Mouse (Mus musculus) layer of hippocampus, postnatal 10 days (tissue): ENCODE measurements at regions not wholly inside any gene's neighbourhood (a gene's known extent, or its start where the extent isn't known, plus 50 kb on each side); places are given as distances from the start of the nearest gene placed in this dataset.
"Not testable (repeated sequence)": the region's sequence is repeated elsewhere in the genome, so short reads cannot be mapped to it uniquely, and the experiment has no call there.

ENCODE experiments used
- DNase-seq, 2 experiments: peaks; one replicate each; pipeline ENCODE4 v3.0.0; 2021; ENCODE audit warnings: low spot score in 2 of 2

DNA sequence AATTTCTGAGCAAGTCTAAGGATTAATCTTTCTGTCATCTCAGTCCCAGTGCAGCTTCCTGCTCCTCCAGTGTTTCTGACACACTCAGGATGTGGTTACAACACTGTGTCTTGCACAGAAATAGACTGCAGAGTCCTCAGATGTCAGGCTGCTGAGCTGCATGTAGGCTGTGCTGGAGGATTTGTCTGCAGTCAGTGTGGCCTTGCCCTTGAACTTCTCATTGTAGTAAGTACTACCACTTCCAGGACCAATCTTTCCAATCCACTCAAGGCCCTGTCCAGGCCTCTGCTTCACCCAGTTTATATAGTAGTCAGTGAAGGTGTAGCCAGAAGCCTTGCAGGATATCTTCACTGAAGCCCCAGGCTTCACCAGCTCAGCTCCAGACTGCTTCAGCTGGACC, 185.8 kb upstream of the Zfp386 start:
- not testable (repeated sequence) for DNase-seq

DNA sequence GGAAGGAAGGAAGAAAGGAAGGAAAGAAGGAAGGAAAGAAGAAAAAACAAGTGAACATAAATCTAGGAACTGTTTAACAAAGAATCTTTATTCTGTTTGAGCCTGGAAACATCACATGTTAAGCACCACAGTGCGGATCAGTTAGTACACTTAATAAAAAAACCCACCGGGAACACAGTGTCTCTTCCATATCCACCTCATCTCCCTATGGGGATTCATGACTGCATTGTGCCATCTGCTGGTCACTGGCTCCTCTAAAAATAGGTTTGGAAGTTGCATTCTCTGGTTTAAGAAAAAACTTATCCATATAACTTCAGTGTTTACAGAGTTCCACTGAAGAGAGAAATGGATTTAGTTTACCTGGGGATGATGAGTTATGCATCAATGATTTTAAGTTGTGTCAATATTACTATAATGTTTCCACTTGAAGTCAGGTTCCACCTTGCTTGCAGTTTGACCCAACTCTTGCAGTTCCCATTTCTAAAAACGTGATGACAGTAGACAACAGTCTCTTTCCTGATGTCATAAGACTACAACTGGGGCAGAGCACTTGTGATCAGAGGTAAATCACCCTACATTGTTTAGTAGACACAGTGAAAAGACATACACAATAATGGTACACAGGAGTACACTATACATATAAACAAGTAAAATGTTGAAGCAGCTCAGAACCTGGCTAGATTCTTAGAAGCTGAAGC, 182.3 kb upstream of the Zfp386 start:
- DNase-seq, result not testable (repeated sequence)

DNA sequence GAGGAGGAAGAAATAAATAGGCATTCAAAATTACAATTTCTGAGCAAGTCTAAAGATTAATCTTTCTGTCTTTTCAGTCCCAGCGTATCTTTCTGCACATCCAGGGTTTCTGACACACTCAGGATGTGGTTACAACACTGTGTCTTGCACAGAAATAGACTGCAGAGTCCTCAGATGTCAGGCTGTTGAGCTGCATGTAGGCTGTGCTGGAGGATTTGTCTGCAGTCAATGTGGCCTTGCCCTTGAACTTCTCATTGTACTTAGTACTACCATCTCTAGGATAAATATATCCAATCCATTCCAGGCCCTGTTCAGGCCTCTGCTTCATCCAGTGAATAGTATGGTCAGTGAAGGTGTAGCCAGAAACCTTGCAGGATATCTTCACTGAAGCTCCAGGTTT, 178.9 kb upstream of the Zfp386 start:
- DNase-seq, result not testable (repeated sequence)

DNA sequence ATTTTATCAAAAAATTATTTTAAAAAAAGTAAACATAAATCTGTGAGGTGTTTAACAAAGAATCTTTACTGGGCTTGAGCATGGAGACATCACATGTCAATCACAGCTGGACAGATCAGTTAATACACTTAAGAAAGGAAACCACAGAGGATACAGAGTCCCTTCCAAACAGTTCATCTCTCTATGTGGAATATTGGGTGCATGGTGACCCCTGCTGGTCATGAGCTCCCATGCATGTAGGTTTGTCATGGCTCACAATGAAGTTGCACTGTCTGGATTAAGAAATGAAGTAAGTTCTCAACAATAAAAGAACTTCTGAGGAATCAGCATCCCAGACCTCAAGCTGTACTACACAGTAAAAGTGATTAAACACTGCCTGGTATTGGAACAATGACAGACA, 175.1 kb upstream of the Zfp386 start:
- not testable (repeated sequence) for DNase-seq

DNA sequence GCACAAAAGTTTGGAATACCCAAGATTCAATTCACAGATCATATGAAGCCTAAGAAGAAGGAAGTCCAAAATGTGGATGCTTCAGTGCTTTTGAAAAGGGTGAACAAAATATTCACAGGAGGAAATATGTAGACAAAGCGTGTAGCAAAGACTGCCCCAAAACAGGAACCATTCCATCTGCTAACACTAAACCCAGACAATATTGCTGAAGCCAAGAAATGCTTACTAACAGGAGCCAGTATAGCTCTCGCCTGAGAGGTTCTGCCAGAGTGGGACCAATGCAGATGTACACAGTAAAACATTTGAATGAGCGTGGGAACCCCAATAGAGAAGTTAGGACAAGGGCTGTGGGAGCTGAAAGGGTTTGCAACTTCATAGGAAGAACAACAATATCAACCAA, 173.5 kb upstream of the Zfp386 start:
- DNase-seq, result not testable (repeated sequence)

DNA sequence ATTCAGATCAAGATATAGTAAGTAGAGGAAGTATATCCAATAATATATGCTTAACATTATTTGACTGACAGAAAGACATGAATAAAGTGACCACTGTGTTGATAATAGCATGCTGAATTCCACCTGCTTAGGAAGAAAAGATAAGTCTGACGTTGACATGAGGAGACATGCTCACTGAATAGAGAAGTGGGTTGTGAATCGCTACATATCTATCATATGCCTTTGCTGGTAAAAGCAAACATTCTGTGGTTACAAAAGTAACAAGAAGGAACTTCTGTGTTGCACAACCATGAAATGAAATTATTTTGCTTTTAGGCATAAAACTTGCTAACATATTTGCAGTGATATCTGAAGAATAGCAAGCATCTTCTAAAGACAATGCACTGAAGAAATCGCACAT, 163.8 kb upstream of the Zfp386 start:
- no peak for DNase-seq

DNA sequence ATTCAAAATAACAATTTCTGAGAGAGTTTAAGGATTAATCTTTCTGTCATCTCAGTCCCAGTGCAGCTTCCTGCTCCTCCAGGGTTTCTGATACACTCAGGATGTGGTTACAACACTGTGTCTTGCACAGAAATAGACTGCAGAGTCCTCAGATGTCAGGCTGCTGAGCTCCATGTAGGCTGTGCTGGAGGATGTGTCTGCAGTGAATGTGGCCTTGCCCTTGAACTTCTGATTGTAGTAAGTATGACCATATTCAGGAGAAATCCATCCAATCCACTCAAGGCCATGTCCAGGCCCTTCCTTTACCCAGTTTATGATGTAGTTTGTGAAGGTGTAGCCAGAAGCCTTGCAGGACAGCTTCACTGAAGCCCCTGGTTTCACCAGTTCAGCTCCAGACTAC, 159.5 kb upstream of the Zfp386 start:
- DNase-seq, result no peak

DNA sequence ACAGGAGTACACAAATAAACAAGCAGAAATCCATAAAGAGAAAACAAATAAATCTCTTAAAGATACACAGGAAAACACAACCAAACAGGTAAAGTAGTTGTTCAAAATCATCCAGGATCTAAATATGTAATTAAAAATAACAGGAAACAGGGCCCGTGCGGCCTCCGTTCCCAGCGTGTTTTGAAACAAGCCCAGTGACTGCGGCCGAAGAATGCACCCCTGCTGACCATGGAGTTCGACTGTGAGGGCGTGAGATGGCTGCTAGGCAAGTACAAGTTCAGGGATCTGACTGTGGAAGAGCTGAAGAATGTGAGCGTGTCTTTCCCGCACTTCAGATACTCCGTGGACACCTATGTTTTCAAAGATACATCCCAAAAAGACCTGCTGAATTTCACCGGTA, 154.9 kb upstream of the Zfp386 start:
- peak in 1 of 2 experiments; percentile 2 for DNase-seq

DNA sequence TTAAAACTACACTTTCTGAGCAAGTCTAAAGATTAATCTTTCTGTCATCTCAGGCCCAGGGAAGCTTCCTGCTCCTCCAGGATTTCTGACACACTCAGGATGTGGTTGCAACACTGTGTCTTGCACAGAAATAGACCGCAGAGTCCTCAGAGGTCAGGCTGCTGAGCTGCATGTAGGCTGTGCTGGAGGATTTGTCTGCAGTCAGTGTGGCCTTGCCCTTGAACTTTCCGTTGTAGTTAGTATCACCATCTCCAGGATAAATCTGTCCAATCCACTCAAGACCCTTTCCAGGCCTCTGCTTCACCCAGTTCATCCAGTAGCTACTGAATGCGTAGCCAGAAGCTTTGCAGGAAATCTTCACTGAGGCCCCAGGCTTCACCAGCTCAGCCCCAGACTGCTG, 135.3 kb upstream of the Zfp386 start:
- DNase-seq, result not testable (repeated sequence)

DNA sequence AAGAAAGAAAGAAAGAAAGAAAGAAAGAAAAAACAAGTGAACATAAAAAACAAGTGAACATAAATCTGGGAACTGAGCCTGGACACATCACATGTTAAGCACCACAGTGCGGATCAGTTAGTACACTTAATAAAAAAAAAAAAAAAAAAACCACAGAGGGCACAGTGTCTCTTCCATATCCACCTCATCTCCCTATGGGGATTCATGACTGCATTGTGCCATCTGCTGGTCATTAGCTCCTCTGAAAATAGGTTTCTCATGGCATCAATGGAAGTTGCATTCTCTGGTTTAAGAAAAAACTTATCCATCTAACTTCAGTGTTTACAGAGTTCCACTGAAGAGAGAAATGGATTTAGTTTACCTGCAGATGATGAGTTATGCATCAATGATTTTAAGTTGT, 132.1 kb upstream of the Zfp386 start:
- DNase-seq, result not testable (repeated sequence)

DNA sequence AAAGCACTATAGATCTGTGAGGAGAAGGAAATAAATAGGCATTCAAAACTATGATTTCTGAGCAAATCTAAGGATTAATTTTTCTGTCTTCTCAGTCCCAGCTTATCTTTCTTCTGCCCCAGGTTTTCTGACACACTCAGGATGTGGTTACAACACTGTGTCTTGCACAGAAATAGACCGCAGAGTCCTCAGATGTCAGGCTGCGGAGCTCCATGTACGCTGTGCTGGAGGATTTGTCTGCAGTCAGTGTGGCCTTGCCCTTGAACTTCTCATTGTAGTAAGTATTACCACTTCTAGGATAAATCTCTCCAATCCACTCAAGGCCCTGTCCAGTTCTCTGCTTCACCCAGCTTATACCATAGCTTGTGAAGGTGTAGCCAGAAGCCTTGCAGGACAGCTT, 127.4 kb upstream of the Zfp386 start:
- DNase-seq, result not testable (repeated sequence)

DNA sequence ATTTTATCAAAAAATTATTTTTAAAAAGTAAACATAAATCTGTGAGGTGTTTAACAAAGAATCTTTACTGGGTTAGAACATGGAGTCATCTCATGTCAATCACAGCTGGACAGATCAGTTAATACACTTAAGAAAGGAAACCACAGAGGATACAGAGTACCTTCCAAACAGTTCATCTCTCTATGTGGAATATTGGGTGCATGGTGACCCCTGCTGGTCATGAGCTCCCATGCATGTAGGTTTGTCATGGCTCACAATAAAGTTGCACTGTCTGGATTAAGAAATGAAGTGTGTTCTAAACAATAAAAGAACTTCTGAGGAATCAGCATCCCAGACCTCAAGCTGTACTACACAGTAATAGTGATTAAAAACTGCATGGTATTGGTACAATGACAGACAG, 123.5 kb upstream of the Zfp386 start:
- DNase-seq, result not testable (repeated sequence)

DNA sequence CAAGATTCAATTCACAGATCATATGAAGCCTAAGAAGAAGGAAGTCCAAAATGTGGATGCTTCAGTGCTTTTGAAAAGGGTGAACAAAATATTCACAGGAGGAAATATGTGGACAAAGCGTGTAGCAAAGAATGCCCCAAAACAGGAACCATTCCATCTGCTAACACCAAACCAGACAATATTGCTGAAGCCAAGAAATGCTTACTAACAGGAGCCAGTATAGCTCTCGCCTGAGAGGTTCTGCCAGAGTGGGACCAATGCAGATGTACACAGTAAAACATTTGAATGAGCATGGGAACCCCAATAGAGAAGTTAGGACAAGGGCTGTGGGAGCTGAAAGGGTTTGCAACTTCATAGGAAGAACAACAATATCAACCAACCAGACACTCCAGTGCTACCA, 122.0 kb upstream of the Zfp386 start:
- not testable (repeated sequence) for DNase-seq

DNA sequence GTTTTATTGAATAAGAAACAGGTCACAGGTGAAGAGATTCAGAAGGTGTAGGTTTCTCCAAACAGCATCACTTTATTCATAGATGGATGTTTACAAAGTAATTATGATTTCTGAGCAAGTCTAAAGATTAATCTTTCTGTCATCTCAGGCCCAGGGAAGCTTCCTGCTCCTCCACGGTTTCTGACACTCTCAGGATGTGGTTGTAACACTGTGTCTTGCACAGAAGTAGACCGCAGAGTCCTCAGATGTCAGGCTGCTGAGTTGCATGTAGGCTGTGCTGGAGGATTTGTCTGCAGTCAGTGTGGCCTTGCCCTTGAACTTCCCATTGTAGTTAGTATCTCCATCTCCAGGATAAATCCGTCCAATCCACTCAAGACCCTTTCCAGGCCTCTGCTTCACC, 95.2 kb upstream of the Zfp386 start:
- not testable (repeated sequence) for DNase-seq

DNA sequence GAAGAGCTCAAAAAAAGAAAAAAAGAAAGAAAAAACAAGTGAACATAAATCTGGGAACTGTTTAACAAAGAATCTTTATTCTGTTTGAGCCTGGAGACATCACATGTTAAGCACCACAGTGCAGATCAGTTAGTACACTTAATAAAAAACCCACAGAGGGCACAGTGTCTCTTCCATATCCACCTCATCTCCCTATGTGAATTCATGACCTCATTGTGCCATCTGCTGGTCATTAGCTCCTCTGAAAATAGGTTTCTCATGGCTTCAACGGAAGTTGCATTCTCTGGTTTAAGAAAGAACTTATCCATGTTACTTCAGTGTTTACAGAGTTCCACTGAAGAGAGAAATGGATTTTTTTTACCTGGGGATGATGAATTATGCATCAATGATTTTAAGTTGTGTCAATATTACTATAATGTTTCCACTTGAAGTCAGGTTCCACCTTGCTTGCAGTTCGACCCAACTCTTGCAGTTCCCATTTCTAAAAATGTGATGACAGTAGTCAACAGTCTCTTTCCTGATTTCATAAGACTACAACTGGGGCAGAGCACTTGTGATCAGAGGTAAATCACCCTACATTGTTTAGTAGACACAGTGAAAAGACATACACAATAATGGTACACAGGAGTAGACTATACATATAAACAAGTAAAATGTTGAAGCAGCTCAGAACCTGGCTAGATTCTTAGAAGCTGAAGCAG, 91.9 kb upstream of the Zfp386 start:
- not testable (repeated sequence) for DNase-seq

DNA sequence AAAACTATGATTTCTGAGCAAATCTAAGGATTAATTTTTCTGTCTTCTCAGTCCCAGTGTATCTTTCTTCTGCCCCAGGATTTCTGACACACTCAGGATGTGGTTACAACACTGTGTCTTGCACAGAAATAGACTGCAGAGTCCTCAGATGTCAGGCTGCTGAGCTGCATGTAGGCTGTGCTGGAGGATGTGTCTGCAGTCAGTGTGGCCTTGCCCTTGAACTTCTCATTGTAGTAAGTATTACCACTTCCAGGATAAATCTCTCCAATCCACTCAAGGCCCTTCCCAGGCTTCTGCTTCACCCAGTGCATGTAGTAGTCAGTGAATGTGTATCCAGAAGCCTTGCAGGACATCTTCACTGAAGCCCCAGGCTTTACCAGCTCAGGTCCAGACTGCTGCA, 83.8 kb upstream of the Zfp386 start:
- not testable (repeated sequence) for DNase-seq

DNA sequence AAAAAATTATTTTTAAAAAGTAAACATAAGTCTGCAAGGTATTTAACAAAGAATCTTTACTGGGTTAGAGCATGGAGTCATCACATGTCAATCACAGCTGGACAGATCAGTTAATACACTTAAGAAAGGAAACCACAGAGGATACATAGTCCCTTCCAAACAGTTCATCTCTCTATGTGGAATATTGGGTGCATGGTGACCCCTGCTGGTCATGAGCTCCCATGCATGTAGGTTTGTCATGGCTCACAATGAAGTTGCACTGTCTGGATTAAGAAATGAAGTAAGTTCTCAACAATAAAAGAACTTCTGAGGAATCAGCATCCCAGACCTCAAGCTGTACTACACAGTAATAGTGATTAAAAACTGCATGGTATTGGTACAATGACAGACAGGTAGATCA, 80.0 kb upstream of the Zfp386 start:
- DNase-seq, result not testable (repeated sequence)
